Mouse (Mus musculus): ENCODE data around the gene Flt3l.

DNA sequence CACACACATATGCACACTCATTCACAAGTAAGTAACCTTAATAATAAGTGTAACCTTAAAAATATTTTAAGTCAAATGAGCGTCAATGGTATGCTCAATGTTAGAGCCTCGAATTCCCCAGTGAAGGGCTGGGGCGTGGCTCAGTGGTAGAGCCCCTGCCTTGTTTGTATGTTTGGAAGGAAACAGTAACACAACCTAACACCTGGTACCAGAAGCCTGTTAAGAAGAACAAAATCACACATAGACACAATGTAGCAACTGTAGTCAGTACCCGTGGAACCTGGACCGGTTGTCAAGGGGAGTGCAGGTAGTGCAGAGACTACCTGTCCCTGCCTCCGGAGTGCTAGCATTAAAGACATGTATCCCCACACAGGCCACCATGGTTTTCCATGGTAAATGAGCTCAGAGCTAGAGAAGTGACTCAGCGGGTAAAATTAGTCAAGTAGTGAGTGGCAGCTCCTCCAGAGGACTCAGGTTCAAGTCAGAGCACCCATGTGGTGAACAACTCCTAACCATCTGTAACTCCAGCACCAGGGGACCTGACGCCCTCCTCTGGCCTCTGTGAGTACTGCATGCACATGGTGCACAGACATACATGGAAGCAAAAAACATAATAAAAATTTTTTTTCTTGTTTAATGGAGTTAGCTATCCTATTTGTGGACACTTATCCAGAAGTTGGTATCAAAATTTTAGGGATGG is 37.5 kb downstream of the Flt3l start:
- TF ChIP-seq CEBPB (IDR thresholded peaks at IDR 0.05; ENCODE audit: insufficient read depth, poor library complexity, severe bottlenecking) (no peak), SRF (IDR thresholded peaks at IDR 0.05; ENCODE audit: control insufficient read depth, insufficient read length, low read depth) (no peak), POLR2A (IDR thresholded peaks at IDR 0.05; ENCODE audit: insufficient read length, low read depth) (no peak), MYOD1 (IDR thresholded peaks at IDR 0.05; ENCODE audit: control insufficient read depth in 1 of 3, insufficient read length in 2 of 3, low read depth in 2 of 3) (no peak), USF1 (IDR thresholded peaks at IDR 0.05; ENCODE audit: low read depth) (no peak), POLR2AphosphoS2 (IDR thresholded peaks at IDR 0.05; ENCODE audit: insufficient read length, low read depth) (no peak), MYOG (IDR thresholded peaks at IDR 0.05; ENCODE audit: control insufficient read depth in 1 of 3, insufficient read depth in 1 of 3, insufficient read length in 2 of 3, low read depth in 2 of 3) (no peak)

Measured in myocyte (in vitro differentiated cells).